Mouse (Mus musculus): ENCODE measurements around the gene Mto1. TPM values are rescaled to one million over a fixed set of nuclear protein-coding genes. Genes with fewer than 3 reads are reported as not detected.
A peak's percentile ranks its signal among the peaks of the same experiment; 100 is the strongest.
"Not testable (repeated sequence)": the region's sequence is repeated elsewhere in the genome, so short reads cannot be mapped to it uniquely, and the experiment has no call there.

Gene Mto1
- polyA plus RNA-seq, 1 experiment from 2014 or later, result 26.4 TPM

- Histone ChIP-seq H3K27ac (replicated peaks) (peak overlapping the region; percentile 54), H3K9ac (no peak overlapping the region), H3K36me3 (peaks cover 74% of the 10 kb centered on the region), H3K9me3 (no peaks in the 10 kb centered on the region), H3K4me3 (no peak overlapping the region), H3K27me3 (replicated peaks) (no peaks in the 10 kb centered on the region), H3K4me2 (no peak overlapping the region), H3K4me1 (peaks cover 19% of the 10 kb centered on the region)
- ATAC-seq (ENCODE audit: extremely low read depth, insufficient number of reproducible peaks, low FRiP score, low TSS enrichment), result no peak
- 8% methylated on average over 1 of the region's 1 CpGs for WGBS
These were observed 28.6 kb downstream of the Mto1 start for GRCm38 (mm10) chr9:78476531-78477020.

DNA sequence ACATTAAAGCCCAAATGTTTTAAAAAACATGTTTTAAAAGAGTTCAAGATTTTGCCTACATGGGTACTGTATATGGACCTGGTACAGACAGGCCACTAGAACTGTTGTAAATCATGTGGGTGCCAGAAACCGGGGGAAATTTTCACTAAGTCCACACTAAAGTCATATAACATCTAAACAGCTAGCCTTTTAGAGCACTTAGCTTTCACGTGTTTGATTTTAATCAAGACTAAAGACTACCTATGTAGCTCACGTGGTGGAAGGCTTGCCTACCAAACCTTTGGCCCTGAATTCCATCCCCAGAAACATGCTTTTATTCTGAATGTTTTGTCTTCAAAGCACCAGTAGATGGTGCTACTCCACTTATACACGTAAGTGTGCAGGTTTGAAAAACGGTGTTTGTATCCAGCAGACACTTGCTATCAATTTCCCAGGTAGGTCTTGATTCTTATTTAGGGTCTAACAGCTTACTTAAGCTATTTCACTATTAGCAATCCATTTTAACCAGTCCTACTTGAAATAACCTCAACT, 29.1 kb downstream of the Mto1 start:
- Histone ChIP-seq H3K4me3 (no peak overlapping the region), H3K4me1 (peaks cover 19% of the 10 kb centered on the region), H3K27ac (replicated peaks) (peak overlapping the region; percentile 54), H3K36me3 (peaks cover 69% of the 10 kb centered on the region), H3K27me3 (replicated peaks) (no peaks in the 10 kb centered on the region), H3K9me3 (no peaks in the 10 kb centered on the region), H3K4me2 (peak overlapping the region; percentile 34; the same call in 1 of the 2 replicates), H3K9ac (0 out of 2 replicates have a peak overlapping the region, but pooled peaks have one; percentile 61)
- 8% methylated on average over 5 of the region's 5 CpGs for WGBS
- no peak for ATAC-seq (ENCODE audit: extremely low read depth, insufficient number of reproducible peaks, low FRiP score, low TSS enrichment)

- peaks cover 59% of the 10 kb centered on the region for H3K36me3 ChIP-seq
- WGBS, result 58% methylated on average over 1 of the region's 1 CpGs
- peak overlapping the region; percentile 61 for H3K9ac ChIP-seq
- H3K9me3 ChIP-seq; H3K27me3 ChIP-seq (replicated peaks); ATAC-seq (ENCODE audit: extremely low read depth, insufficient number of reproducible peaks, low FRiP score, low TSS enrichment): not testable (repeated sequence)
- H3K4me3 ChIP-seq, result peak overlapping the region; percentile 8
- peak overlapping the region; percentile 34 for H3K4me2 ChIP-seq
- H3K27ac ChIP-seq (replicated peaks), result peak overlapping the region; percentile 54
- peaks cover 29% of the 10 kb centered on the region for H3K4me1 ChIP-seq
These were observed 30.1 kb downstream of the Mto1 start for GRCm38 (mm10) chr9:78478009-78478605.

DNA sequence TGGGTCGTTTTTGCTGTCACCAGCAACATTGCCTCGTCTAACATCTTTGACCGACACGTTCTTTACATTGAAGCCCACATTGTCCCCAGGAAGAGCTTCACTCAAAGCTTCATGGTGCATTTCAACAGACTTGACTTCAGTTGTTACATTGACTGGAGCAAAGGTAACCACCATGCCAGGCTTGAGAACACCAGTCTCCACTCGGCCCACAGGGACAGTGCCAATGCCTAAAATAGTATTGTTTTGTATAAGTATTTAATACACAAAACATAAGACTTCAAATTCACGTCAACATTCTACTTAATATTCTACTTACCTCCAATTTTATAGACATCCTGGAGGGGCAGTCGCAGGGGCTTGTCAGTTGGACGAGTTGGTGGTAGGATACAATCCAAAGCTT, 31.3 kb downstream of the Mto1 start:
- H3K27me3 ChIP-seq (replicated peaks); ATAC-seq (ENCODE audit: extremely low read depth, insufficient number of reproducible peaks, low FRiP score, low TSS enrichment); H3K27ac ChIP-seq (replicated peaks); H3K9me3 ChIP-seq: not testable (repeated sequence)
- H3K4me2 ChIP-seq, result peak overlapping the region; percentile 78
- H3K36me3 ChIP-seq, result peaks cover 47% of the 10 kb centered on the region
- H3K9ac ChIP-seq, result peak overlapping the region; percentile 100
- WGBS, result 28% methylated on average over 8 of the region's 8 CpGs
- H3K4me3 ChIP-seq, result peak overlapping the region; percentile 100
- H3K4me1 ChIP-seq, result peaks cover 30% of the 10 kb centered on the region

GRCm38 (mm10) chr9:78480227-78480626, 32.2 kb downstream of the Mto1 start:
- not testable (repeated sequence) for H3K27me3 ChIP-seq (replicated peaks); H3K9me3 ChIP-seq; ATAC-seq (ENCODE audit: extremely low read depth, insufficient number of reproducible peaks, low FRiP score, low TSS enrichment)
- Histone ChIP-seq H3K36me3 (peaks cover 46% of the 10 kb centered on the region), H3K9ac (peak overlapping the region; percentile 100), H3K4me2 (peak overlapping the region; percentile 78), H3K4me3 (peak overlapping the region; percentile 100), H3K4me1 (peaks cover 34% of the 10 kb centered on the region), H3K27ac (replicated peaks) (peak overlapping the region; percentile 100)
- WGBS, result under 1% methylated on average over 13 of the region's 13 CpGs

- under 1% methylated on average over 46 of the region's 46 CpGs for WGBS
- H3K4me3 ChIP-seq, result peak overlapping the region; percentile 100
- no peaks in the 10 kb centered on the region for H3K27me3 ChIP-seq (replicated peaks)
- H3K27ac ChIP-seq (replicated peaks), result peak overlapping the region; percentile 100
- peaks cover 44% of the 10 kb centered on the region for H3K36me3 ChIP-seq
- peak overlapping the region; percentile 78 for H3K4me2 ChIP-seq
- H3K4me1 ChIP-seq, result peaks cover 35% of the 10 kb centered on the region
- ATAC-seq (ENCODE audit: extremely low read depth, insufficient number of reproducible peaks, low FRiP score, low TSS enrichment), result peak; percentile 44
- H3K9ac ChIP-seq, result peak overlapping the region; percentile 100
- no peaks in the 10 kb centered on the region for H3K9me3 ChIP-seq
These were observed 32.8 kb downstream of the Mto1 start for GRCm38 (mm10) chr9:78480706-78481358.

- no peaks in the 10 kb centered on the region for H3K9me3 ChIP-seq
- peak overlapping the region; percentile 100 for H3K9ac ChIP-seq
- H3K27ac ChIP-seq (replicated peaks), result peak overlapping the region; percentile 100
- peak overlapping the region; percentile 100 for H3K4me3 ChIP-seq
- under 1% methylated on average over 71 of the region's 77 CpGs for WGBS
- peak overlapping the region; percentile 78 for H3K4me2 ChIP-seq
- peaks cover 36% of the 10 kb centered on the region for H3K36me3 ChIP-seq
- ATAC-seq (ENCODE audit: extremely low read depth, insufficient number of reproducible peaks, low FRiP score, low TSS enrichment), result peak; percentile 92
- H3K4me1 ChIP-seq, result peaks cover 35% of the 10 kb centered on the region
- no peaks in the 10 kb centered on the region for H3K27me3 ChIP-seq (replicated peaks)
These were observed 33.7 kb downstream of the Mto1 start for GRCm38 (mm10) chr9:78481423-78482331.

GRCm38 (mm10) chr9:78482386-78482785, 34.4 kb downstream of the Mto1 start:
- Histone ChIP-seq H3K27me3 (replicated peaks) (no peaks in the 10 kb centered on the region), H3K27ac (replicated peaks) (peak overlapping the region; percentile 99), H3K4me1 (peaks cover 35% of the 10 kb centered on the region), H3K4me2 (peak overlapping the region; percentile 78), H3K9ac (peak overlapping the region; percentile 93), H3K4me3 (peak overlapping the region; percentile 100), H3K36me3 (peaks cover 29% of the 10 kb centered on the region), H3K9me3 (no peaks in the 10 kb centered on the region)
- ATAC-seq (ENCODE audit: extremely low read depth, insufficient number of reproducible peaks, low FRiP score, low TSS enrichment), result no peak
- 13% methylated on average over 3 of the region's 3 CpGs for WGBS

DNA sequence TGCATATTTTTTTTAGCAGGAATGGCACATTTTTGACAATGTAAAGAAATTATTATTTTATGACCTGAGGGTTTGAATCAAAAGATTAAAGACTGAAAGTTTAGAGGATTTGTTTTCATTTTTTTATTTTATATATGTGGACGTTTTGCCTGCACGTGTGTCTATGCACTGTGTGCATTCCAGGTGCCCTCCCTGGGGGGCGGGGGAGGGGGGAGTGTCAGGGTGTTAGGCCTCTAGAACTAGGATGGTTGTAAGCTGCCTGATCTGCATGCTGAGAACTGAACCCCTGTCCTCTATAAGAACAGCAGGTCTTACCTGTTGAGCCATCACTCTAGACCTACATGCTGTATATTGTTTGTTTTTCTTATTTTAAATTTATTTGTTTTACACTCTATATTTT, 36.7 kb downstream of the Mto1 start:
- H3K9me3 ChIP-seq, result no peaks in the 10 kb centered on the region
- no peaks in the 10 kb centered on the region for H3K27me3 ChIP-seq (replicated peaks)
- no peak for ATAC-seq (ENCODE audit: extremely low read depth, insufficient number of reproducible peaks, low FRiP score, low TSS enrichment)
- H3K4me3 ChIP-seq, result no peak overlapping the region
- H3K27ac ChIP-seq (replicated peaks), result no peak overlapping the region
- H3K9ac ChIP-seq, result no peak overlapping the region
- peaks cover 24% of the 10 kb centered on the region for H3K4me1 ChIP-seq
- no peak overlapping the region for H3K4me2 ChIP-seq
- WGBS, result 83% methylated on average over 3 of the region's 3 CpGs
- peaks cover 7% of the 10 kb centered on the region for H3K36me3 ChIP-seq

DNA sequence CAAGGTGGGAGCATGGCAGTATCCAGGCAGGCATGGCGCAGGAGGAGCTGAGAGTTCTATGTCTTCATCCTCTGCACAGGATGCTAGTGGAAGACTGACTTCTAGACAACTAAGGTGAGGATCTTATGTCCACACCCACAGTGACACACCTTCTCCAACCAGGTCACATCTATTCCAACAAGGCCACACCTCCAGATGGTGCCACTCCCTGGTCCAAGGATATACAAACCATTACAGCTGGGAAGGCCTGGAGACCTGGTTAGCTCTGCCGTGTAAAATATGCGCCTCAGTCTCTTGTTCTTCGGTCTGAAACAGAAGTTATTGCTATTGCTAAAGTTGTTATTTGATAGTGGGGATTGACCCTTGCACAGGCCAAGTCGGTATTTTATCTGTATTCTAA, 40.0 kb downstream of the Mto1 start:
- not testable (repeated sequence) for H3K27ac ChIP-seq (replicated peaks); ATAC-seq (ENCODE audit: extremely low read depth, insufficient number of reproducible peaks, low FRiP score, low TSS enrichment); H3K4me2 ChIP-seq; H3K9ac ChIP-seq; H3K9me3 ChIP-seq; H3K36me3 ChIP-seq; H3K4me3 ChIP-seq; H3K27me3 ChIP-seq (replicated peaks)
- peaks cover 14% of the 10 kb centered on the region for H3K4me1 ChIP-seq
- WGBS, result 95% methylated on average over 5 of the region's 5 CpGs

All from heart, embryonic 13.5 days (tissue).